Mouse (Mus musculus) neural tube, embryonic 15.5 days (tissue): ENCODE measurements around the gene Npy4r. TPM values are rescaled to one million over a fixed set of nuclear protein-coding genes. Genes with fewer than 3 reads are reported as not detected.

Experiments used
- ATAC-seq: fragments of 200-750 bp; cut with Nextera tagmentation; 2 replicates; pipeline ENCODE4 v1.8.0; 2017; ENCODE audit warnings: mild to moderate bottlenecking, moderate TSS enrichment, moderate library complexity; ENCODE audit not compliant: low FRiP score
- H3K27ac ChIP-seq: fragments of 300-500 bp; sonication (generic); replicated peaks from 2 replicates; pipeline ENCODE4 v1.5.1; 2015; ENCODE audit warnings: mild to moderate bottlenecking, inconsistent platforms
- H3K27me3 ChIP-seq: fragments of 300-500 bp; sonication (generic); replicated peaks from 2 replicates; pipeline ENCODE4 v1.6.1; 2015; ENCODE audit warnings: inconsistent platforms
- H3K36me3 ChIP-seq: fragments of 300-500 bp; sonication (generic); 2 replicates; pipeline ENCODE4 v1.6.1; 2015; ENCODE audit warnings: inconsistent platforms
- H3K4me1 ChIP-seq: fragments of 300-500 bp; sonication (generic); 2 replicates; pipeline ENCODE4 v1.6.1; 2015; ENCODE audit warnings: inconsistent platforms
- H3K4me2 ChIP-seq: fragments of 300-500 bp; sonication (generic); 2 replicates; pipeline ENCODE4 v1.6.1; 2015; ENCODE audit warnings: inconsistent platforms, mild to moderate bottlenecking, moderate library complexity
- H3K4me3 ChIP-seq: fragments of 300-500 bp; sonication (generic); replicated peaks from 2 replicates; pipeline ENCODE4 v1.5.1; 2015; ENCODE audit warnings: mild to moderate bottlenecking, inconsistent platforms
- H3K9ac ChIP-seq: fragments of 300-500 bp; sonication (generic); replicated peaks from 2 replicates; pipeline ENCODE4 v1.6.1; 2015; ENCODE audit warnings: mild to moderate bottlenecking, inconsistent platforms
- H3K9me3 ChIP-seq: fragments of 300-500 bp; sonication (generic); replicated peaks from 2 replicates; pipeline ENCODE4 v1.6.1; 2016; ENCODE audit warnings: inconsistent platforms
- WGBS: fragments of 180-500 bp; shearing (Covaris S2); methylation state at CpG from one replicate; pipeline ENCODE4 v1.1.7; 2015; ENCODE audit warnings: mixed read lengths; 5-methylcytosine and 5-hydroxymethylcytosine counted together
- polyA plus RNA-seq: library from polyadenylated mRNA; unstranded; fragments of >200 nt; fragmentation: Nextera tagmentation; extraction: Ambion mirVana; gene quantifications from 2 replicates; pipeline ENCODE4 v1.2.1, GENCODE M21; 2015

Npy4r gene
- polyA plus RNA-seq, 1 experiment from 2014 or later: 0.17 TPM

GRCm38 (mm10) chr14:34114311-34114710, 38.0 kb downstream of the Npy4r start:
- ATAC-seq: no peak

GRCm38 (mm10) chr14:34107594-34107993, 44.7 kb downstream of the Npy4r start:
- Histone ChIP-seq H3K36me3 (no peaks in the 10 kb centered on the region), H3K27ac (no peak overlapping the region), H3K27me3 (no peaks in the 10 kb centered on the region), H3K4me1 (no peaks in the 10 kb centered on the region), H3K4me2 (no peak overlapping the region), H3K4me3 (no peak overlapping the region), H3K9ac (no peak overlapping the region), H3K9me3 (no peaks in the 10 kb centered on the region)
- ATAC-seq: no peak
- WGBS: 91% methylated on average over 4 of the region's 4 CpGs

More at GRCm38 (mm10) chr14:34114311-34114710, 38.0 kb downstream of the Npy4r start:
- Histone ChIP-seq H3K9ac (no peak overlapping the region), H3K9me3 (no peaks in the 10 kb centered on the region), H3K36me3 (no peaks in the 10 kb centered on the region), H3K27ac (no peak overlapping the region), H3K4me3 (no peak overlapping the region), H3K4me1 (no peaks in the 10 kb centered on the region), H3K27me3 (no peaks in the 10 kb centered on the region), H3K4me2 (no peak overlapping the region)
- 92% methylated on average over 4 of the region's 4 CpGs for WGBS

DNA sequence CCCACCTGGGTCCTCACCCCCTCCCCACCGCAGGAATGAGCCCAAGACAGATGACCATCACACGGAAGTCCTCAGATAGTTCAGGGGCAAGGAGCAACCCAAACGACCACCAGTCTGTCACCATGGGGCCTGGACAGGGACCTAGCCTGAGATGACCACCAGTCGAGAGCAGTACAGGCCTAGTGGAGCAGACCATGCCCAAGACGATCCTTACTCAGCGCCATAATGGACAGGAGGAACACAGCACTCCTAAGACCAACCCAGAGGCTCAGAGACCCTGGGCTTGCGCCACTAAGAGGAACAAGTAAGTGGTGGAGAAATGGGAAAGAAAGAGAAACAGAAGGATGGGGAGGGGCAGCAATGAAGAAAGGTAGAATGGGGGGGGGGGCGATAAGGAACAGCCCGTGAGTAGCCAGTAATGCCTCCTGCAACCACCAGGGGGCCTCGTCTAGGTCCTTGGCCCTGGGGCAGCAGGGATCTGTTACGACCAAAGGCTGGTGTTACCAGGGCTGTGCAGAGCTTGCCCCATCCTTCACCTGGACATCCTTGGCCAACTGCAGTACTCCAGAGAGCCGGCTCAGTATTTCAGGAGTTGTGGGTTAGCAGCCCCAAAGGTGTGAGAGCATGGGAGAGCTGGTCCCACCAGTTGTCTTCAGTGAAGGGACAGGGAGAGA, 45.8 kb downstream of the Npy4r start:
- H3K27ac ChIP-seq: no peak overlapping the region
- H3K36me3 ChIP-seq: no peaks in the 10 kb centered on the region
- no peak overlapping the region for H3K4me2 ChIP-seq
- H3K27me3 ChIP-seq: no peaks in the 10 kb centered on the region
- no peak overlapping the region for H3K4me3 ChIP-seq
- no peak overlapping the region for H3K9ac ChIP-seq
- no peak for ATAC-seq
- no peaks in the 10 kb centered on the region for H3K4me1 ChIP-seq
- WGBS: 60% methylated on average over 12 of the region's 12 CpGs
- no peaks in the 10 kb centered on the region for H3K9me3 ChIP-seq

GRCm38 (mm10) chr14:34104892-34105291, 47.4 kb downstream of the Npy4r start:
- ATAC-seq: no peak

GRCm38 (mm10) chr14:34103855-34104254, 48.4 kb downstream of the Npy4r start:
- Histone ChIP-seq H3K36me3 (no peaks in the 10 kb centered on the region), H3K9me3 (no peaks in the 10 kb centered on the region), H3K4me1 (no peaks in the 10 kb centered on the region), H3K4me2 (no peak overlapping the region), H3K27me3 (no peaks in the 10 kb centered on the region), H3K9ac (no peak overlapping the region), H3K27ac (no peak overlapping the region), H3K4me3 (no peak overlapping the region)
- WGBS: 89% methylated on average over 3 of the region's 3 CpGs
- ATAC-seq: no peak

More at GRCm38 (mm10) chr14:34104892-34105291, 47.4 kb downstream of the Npy4r start:
- no peaks in the 10 kb centered on the region for H3K4me1 ChIP-seq
- no peak overlapping the region for H3K4me2 ChIP-seq
- no peak overlapping the region for H3K9ac ChIP-seq
- H3K27me3 ChIP-seq: no peaks in the 10 kb centered on the region
- no peaks in the 10 kb centered on the region for H3K36me3 ChIP-seq
- no peak overlapping the region for H3K27ac ChIP-seq
- H3K9me3 ChIP-seq: no peaks in the 10 kb centered on the region
- WGBS: 23% methylated on average over 8 of the region's 8 CpGs
- no peak overlapping the region for H3K4me3 ChIP-seq

GRCm38 (mm10) chr14:34102601-34103000, 49.7 kb downstream of the Npy4r start, which contains the start of gene A630023A22Rik:
A630023A22Rik (minus strand) TSS chr14:34102754.
- no peak for ATAC-seq
- H3K27ac ChIP-seq: no peak within 1 kb of the TSS
- H3K4me2 ChIP-seq: no peak within 1 kb of the TSS
- no peaks in the 10 kb centered on the region for H3K9me3 ChIP-seq
- H3K4me3 ChIP-seq: no peak within 1 kb of the TSS
- H3K27me3 ChIP-seq: no peaks in the 10 kb centered on the region
- no peaks in the 10 kb centered on the region for H3K36me3 ChIP-seq
- no peaks in the 10 kb centered on the region for H3K4me1 ChIP-seq
- WGBS: 78% methylated on average over 5 of the region's 5 CpGs
- no peak within 1 kb of the TSS for H3K9ac ChIP-seq

- ATAC-seq: no peak
- no peaks in the 10 kb centered on the region for H3K27me3 ChIP-seq
- H3K9me3 ChIP-seq: no peaks in the 10 kb centered on the region
- H3K4me2 ChIP-seq: no peak overlapping the region
- no peaks in the 10 kb centered on the region for H3K4me1 ChIP-seq
- no peak overlapping the region for H3K9ac ChIP-seq
- WGBS: 72% methylated on average over 5 of the region's 5 CpGs
- no peaks in the 10 kb centered on the region for H3K36me3 ChIP-seq
- H3K27ac ChIP-seq: no peak overlapping the region
- H3K4me3 ChIP-seq: no peak overlapping the region
These were observed 56.1 kb downstream of the Npy4r start for GRCm38 (mm10) chr14:34096161-34096560.

Other genes with a start within 250 kb of the Npy4r start
- 12.8 and 13.9 TPM in 2 replicates for gene Gdf10, start 228.9 kb downstream of the Npy4r start, polyA plus RNA-seq
- 0.05 and 0.11 TPM in 2 replicates for gene Gdf2, start 211.4 kb downstream of the Npy4r start, polyA plus RNA-seq
- not detected in 2 replicates for gene Rbp3, start 198.5 kb downstream of the Npy4r start, polyA plus RNA-seq
- 0.84 and 0.96 TPM in 2 replicates for gene Zfp488, start 173.7 kb downstream of the Npy4r start, polyA plus RNA-seq
- gene Gm30083, start 137.3 kb downstream of the Npy4r start, polyA plus RNA-seq: not detected in 2 replicates
- not detected in 2 replicates for gene Gm5460, start 135.7 kb downstream of the Npy4r start, polyA plus RNA-seq
- gene Antxrl, start 99.8 kb downstream of the Npy4r start, polyA plus RNA-seq: not detected in 2 replicates
- 0.41 and 3.7 TPM in 2 replicates for gene Anxa8, start 66.5 kb downstream of the Npy4r start, polyA plus RNA-seq
- gene A630023A22Rik, start 49.7 kb downstream of the Npy4r start, polyA plus RNA-seq: 0.49 and 0.69 TPM in 2 replicates
- 4.3 and 5.3 TPM in 2 replicates for gene Gprin2, start 49.2 kb upstream of the Npy4r start, polyA plus RNA-seq
- 0.87 and 1.2 TPM in 2 replicates for gene Syt15, start 67.1 kb upstream of the Npy4r start, polyA plus RNA-seq
- gene Shld2, start 158.0 kb upstream of the Npy4r start, polyA plus RNA-seq: 5.4 and 7.0 TPM in 2 replicates
- gene Glud1, start 158.2 kb upstream of the Npy4r start, polyA plus RNA-seq: 129 and 134 TPM in 2 replicates
- 0.72 TPM in 1 of 2 replicates, not detected in the other for gene Fam25c, start 202.9 kb upstream of the Npy4r start, polyA plus RNA-seq
- 354 and 420 TPM in 2 replicates for gene Sncg, start 222.3 kb upstream of the Npy4r start, polyA plus RNA-seq
- gene Mmrn2, start 223.0 kb upstream of the Npy4r start, polyA plus RNA-seq: 3.3 and 4.6 TPM in 2 replicates